Mouse (Mus musculus): Measurements from ENCODE around the gene Aurkb. TPM values are rescaled to one million over a fixed set of nuclear protein-coding genes. Genes with fewer than 3 reads are reported as not detected.

Aurkb gene
- polyA plus RNA-seq, 1 experiment from 2014 or later = 171 TPM

DNA sequence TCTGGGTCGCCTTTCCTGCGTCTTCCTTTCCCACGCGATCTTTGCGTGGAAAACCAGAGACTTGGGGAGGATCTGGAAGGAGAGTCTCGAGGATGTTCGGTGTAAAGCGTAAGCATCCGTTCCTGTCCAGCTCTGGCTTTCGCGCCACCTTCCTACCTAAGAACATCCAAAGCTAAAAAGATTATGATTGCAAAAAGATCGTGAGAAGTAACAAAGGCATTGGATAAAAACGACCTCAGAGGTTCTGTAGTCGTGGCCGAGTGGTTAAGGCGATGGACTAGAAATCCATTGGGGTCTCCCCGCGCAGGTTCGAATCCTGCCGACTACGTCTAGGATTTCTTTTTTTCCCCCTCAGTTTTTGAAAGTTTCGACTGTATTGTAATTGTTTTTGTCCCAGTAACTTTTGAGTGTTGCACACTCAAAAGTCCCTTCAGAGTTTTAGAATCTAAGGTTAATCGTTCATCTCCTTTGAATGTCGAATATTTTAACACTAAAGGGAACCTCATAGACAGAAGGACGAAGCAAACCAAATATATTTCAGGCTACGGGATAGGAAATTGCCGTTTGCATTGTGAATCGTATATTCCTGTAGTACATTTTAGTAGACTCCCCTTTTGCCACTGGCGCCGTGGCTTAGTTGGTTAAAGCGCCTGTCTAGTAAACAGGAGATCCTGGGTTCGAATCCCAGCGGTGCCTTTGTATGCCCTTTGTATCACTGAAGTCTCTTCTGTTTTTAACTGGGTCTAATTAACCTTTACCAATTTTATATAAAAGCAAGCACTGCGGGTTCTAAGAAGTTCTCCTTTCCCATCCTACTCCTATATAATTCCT, 8.0 kb upstream of the Aurkb start:
- no peak for ATAC-seq (ENCODE audit: insufficient number of reproducible peaks, insufficient read depth, low FRiP score, low TSS enrichment, low read depth)
- no peaks in the 10 kb centered on the region for H3K27me3 ChIP-seq

DNA sequence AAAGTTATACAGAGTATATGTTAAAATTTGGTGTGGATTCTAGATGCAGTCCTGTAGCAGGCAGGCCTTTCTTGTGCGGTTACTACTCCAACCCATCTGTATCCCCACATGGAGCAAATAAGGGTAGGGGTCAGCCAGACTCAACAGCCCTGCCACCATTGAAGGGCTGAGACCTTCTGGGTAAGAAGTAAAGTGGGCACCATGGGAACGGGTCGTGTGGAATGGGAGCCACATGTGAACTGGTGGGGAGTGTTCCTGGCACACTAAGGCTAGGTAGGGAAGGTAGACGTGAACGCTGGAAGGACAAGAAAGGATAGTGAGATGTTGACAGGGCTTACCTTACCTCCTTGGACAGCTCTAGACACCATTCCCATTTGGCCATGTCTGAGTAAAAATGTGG, 7.3 kb upstream of the Aurkb start:
- Histone ChIP-seq H3K9ac (replicated peaks) (no peak overlapping the region), H3K36me3 (peaks cover 32% of the 10 kb centered on the region), H3K9me3 (no peaks in the 10 kb centered on the region), H3K4me1 (replicated peaks) (peaks cover 21% of the 10 kb centered on the region), H3K4me3 (replicated peaks) (no peak overlapping the region), H3K27me3 (no peaks in the 10 kb centered on the region), H3K27ac (no peak overlapping the region), H3K4me2 (no peak overlapping the region)
- 80% methylated on average over 5 of the region's 5 CpGs for WGBS
- no peak for ATAC-seq (ENCODE audit: insufficient number of reproducible peaks, insufficient read depth, low FRiP score, low TSS enrichment, low read depth)

More for the DNA sequence above, 8.0 kb upstream of the Aurkb start:
- peak overlapping the region; percentile 80 for H3K9ac ChIP-seq (replicated peaks)
- peaks cover 21% of the 10 kb centered on the region for H3K4me1 ChIP-seq (replicated peaks)
- peaks cover 39% of the 10 kb centered on the region for H3K36me3 ChIP-seq
- WGBS = 1% methylated on average over 34 of the region's 34 CpGs
- H3K4me3 ChIP-seq (replicated peaks) = peak overlapping the region; percentile 69
- H3K9me3 ChIP-seq = no peaks in the 10 kb centered on the region
- H3K4me2 ChIP-seq = peak overlapping the region; percentile 55
- H3K27ac ChIP-seq = peak overlapping the region; percentile 86

DNA sequence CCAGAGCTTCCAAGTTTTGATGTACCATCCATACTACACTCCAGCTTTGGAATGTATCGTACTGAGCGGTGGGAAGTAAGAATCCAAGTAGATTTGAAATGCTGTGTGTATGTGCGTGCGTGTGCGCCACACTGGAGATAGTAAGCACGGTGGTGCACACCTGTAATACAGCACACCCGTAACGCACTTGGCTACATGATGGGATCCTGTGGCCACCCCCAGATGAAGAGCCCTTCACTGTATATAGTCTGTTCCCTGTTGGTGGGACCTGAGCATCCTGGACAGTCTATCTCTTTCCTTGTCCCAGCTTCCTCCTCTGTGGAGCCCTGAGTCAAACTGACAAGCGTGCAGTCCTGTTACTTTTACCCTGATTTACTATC, 938 bp downstream of the Aurkb start:
- H3K4me2 ChIP-seq = peak overlapping the region; percentile 85
- H3K4me3 ChIP-seq (replicated peaks) = peak overlapping the region; percentile 83
- H3K36me3 ChIP-seq = peaks cover 40% of the 10 kb centered on the region
- WGBS = 13% methylated on average over 9 of the region's 9 CpGs
- ATAC-seq (ENCODE audit: insufficient number of reproducible peaks, insufficient read depth, low FRiP score, low TSS enrichment, low read depth) = no peak
- peak overlapping the region; percentile 83 for H3K9ac ChIP-seq (replicated peaks)
- no peak overlapping the region for H3K27ac ChIP-seq
- H3K4me1 ChIP-seq (replicated peaks) = peaks cover 25% of the 10 kb centered on the region
- no peaks in the 10 kb centered on the region for H3K27me3 ChIP-seq
- no peaks in the 10 kb centered on the region for H3K9me3 ChIP-seq

DNA sequence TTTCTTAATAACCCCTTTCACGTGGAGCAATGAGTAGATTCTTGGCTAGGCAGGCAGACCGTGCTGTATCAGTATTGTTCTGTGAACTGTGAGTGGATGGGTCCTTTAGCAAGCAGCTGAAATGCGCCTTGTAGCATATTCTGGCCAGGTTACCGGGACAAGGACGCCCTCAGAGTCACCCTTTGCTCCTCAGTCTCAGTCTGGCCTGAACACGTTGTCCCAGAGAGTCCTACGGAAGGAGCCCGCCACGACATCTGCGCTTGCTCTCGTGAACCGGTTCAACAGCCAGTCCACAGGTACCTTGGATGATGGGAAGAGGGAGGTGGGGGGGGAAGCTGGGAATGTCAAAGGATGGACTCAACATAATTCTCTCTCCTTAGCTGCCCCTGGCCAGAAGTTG, 2.1 kb downstream of the Aurkb start:
- Histone ChIP-seq H3K36me3 (peaks cover 47% of the 10 kb centered on the region), H3K4me3 (replicated peaks) (0 out of 2 replicates have a peak overlapping the region, but pooled peaks have one; percentile 83), H3K4me1 (replicated peaks) (peaks cover 25% of the 10 kb centered on the region), H3K4me2 (peak overlapping the region; percentile 85), H3K27me3 (no peaks in the 10 kb centered on the region), H3K9me3 (no peaks in the 10 kb centered on the region), H3K27ac (no peak overlapping the region), H3K9ac (replicated peaks) (0 out of 2 replicates have a peak overlapping the region, but pooled peaks have one; percentile 27)
- 90% methylated on average over 12 of the region's 12 CpGs for WGBS
- no peak for ATAC-seq (ENCODE audit: insufficient number of reproducible peaks, insufficient read depth, low FRiP score, low TSS enrichment, low read depth)

DNA sequence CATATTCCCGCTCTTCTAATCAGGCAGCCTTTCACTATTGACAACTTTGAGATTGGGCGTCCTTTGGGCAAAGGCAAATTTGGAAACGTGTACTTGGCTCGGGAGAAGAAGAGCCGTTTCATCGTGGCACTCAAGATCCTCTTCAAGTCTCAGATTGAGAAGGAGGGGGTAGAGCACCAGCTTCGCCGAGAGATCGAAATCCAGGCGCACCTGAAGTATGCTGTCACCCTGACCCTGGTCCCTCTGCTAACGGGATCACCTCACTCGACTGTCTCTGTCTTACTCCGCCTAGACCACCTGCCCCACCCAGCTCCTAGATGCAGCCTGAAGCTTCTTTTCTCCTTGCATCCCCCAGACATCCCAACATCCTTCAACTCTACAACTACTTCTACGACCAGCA, 2.7 kb downstream of the Aurkb start:
- Histone ChIP-seq H3K9me3 (no peaks in the 10 kb centered on the region), H3K4me1 (replicated peaks) (peaks cover 25% of the 10 kb centered on the region), H3K9ac (replicated peaks) (no peak overlapping the region; the same call in 1 of the 2 replicates), H3K27ac (no peak overlapping the region), H3K4me3 (replicated peaks) (no peak overlapping the region), H3K4me2 (0 out of 2 replicates have a peak overlapping the region, but pooled peaks have one; percentile 85), H3K36me3 (peaks cover 50% of the 10 kb centered on the region), H3K27me3 (no peaks in the 10 kb centered on the region)
- 93% methylated on average over 14 of the region's 14 CpGs for WGBS
- no peak for ATAC-seq (ENCODE audit: insufficient number of reproducible peaks, insufficient read depth, low FRiP score, low TSS enrichment, low read depth)

DNA sequence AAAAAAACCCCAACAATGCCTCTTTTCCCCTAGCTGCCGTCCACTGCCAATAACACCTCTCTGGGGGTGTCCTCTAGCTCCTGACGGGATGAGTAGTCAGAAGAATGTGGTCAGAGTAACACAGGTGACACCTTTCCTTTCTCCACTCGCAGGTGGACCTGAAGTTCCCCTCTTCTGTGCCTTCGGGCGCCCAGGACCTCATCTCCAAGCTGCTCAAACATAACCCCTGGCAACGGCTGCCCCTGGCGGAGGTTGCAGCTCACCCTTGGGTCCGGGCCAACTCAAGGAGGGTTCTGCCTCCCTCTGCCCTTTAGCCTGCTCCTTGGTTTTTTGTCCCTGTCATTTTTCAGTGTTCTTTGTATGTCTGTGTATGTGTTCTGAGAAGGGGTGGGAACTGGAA, 5.3 kb downstream of the Aurkb start:
- H3K36me3 ChIP-seq = peaks cover 56% of the 10 kb centered on the region
- no peak for ATAC-seq (ENCODE audit: insufficient number of reproducible peaks, insufficient read depth, low FRiP score, low TSS enrichment, low read depth)
- 95% methylated on average over 8 of the region's 8 CpGs for WGBS
- no peak overlapping the region for H3K27ac ChIP-seq
- H3K9ac ChIP-seq (replicated peaks) = no peak overlapping the region
- H3K9me3 ChIP-seq = no peaks in the 10 kb centered on the region
- peaks cover 25% of the 10 kb centered on the region for H3K4me1 ChIP-seq (replicated peaks)
- no peaks in the 10 kb centered on the region for H3K27me3 ChIP-seq
- no peak overlapping the region for H3K4me3 ChIP-seq (replicated peaks)
- H3K4me2 ChIP-seq = no peak overlapping the region

DNA sequence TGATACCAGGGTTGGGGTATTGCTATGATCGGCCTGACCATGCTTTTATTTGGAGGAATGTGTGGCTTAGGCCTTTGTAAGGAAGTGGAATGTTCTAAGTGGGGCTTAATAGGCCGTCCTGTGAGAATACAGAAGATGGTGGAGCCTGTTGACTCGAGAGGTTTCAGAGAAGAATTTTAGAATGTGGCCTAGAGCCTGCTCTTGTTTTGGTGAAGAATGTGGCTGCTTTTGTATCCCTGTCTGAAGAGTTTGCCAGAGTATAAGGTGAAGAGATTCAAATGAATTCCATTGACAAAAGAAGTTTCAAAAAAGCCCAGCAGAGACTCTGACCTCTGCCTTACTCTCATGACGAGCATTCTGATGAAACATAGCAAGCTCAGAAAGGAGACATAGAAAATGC, 6.3 kb downstream of the Aurkb start:
- Histone ChIP-seq H3K27ac (no peak overlapping the region), H3K4me1 (replicated peaks) (peaks cover 19% of the 10 kb centered on the region), H3K36me3 (peaks cover 56% of the 10 kb centered on the region), H3K4me3 (replicated peaks) (no peak overlapping the region), H3K4me2 (no peak overlapping the region), H3K9me3 (no peaks in the 10 kb centered on the region), H3K9ac (replicated peaks) (no peak overlapping the region), H3K27me3 (no peaks in the 10 kb centered on the region)
- WGBS = 94% methylated on average over 4 of the region's 4 CpGs
- ATAC-seq (ENCODE audit: insufficient number of reproducible peaks, insufficient read depth, low FRiP score, low TSS enrichment, low read depth) = no peak

DNA sequence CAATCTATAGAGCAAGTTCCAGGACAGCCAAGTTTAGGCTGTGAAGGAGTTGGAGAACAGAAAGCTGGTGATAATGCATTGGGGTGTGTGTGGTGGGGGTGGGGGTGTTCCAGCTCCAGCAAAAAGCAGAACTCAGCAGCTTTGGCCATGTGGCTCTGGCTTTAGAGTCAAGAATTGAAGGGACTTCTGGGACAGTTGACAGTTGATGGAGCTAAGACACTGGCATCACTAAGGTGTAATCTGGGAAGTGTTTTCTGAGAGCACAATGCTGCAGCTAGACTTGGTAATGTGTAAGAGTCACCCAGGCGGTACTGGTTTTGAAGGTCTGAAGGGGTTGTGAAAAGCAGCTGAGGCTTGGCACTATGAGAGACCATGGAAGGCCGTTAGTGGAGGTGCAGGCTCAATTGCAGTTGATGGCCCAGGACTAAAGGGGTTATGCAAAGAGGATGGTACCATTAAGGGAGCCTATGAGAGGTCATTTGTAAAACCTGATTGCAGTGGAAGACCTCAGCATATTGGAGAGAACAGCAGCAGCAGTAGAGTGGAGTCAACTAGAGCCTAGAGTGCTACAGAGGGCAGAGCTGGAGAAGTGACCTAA, 7.5 kb downstream of the Aurkb start:
- ATAC-seq (ENCODE audit: insufficient number of reproducible peaks, insufficient read depth, low FRiP score, low TSS enrichment, low read depth) = no peak
- Histone ChIP-seq H3K4me3 (replicated peaks) (no peak overlapping the region), H3K9ac (replicated peaks) (no peak overlapping the region), H3K4me2 (no peak overlapping the region), H3K36me3 (peaks cover 50% of the 10 kb centered on the region), H3K27me3 (no peaks in the 10 kb centered on the region), H3K4me1 (replicated peaks) (peaks cover 9% of the 10 kb centered on the region; the same call in 1 of the 2 replicates), H3K27ac (no peak overlapping the region), H3K9me3 (no peaks in the 10 kb centered on the region)
- WGBS = 72% methylated on average over 2 of the region's 2 CpGs

DNA sequence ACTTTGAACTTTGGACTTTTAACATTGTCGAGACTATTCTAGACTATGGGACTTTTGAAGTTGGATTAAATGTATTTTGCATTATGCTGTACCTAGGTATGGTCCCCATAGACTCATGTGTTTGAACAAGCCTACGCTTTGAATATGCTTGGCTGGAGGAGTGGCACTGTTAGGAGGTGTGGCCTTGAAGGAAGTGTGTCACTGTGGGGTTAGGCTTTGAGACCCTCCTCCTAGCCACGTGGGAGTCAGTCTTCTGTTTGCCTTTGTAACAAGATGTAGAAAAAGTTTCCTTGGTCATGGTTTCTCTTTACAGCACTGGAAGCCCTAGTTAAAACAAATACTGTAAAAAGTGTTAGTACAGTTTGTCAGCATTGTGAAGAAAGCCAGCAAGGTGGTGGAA, 8.4 kb downstream of the Aurkb start:
- H3K9me3 ChIP-seq = no peaks in the 10 kb centered on the region
- H3K36me3 ChIP-seq = peaks cover 41% of the 10 kb centered on the region
- no peaks in the 10 kb centered on the region for H3K27me3 ChIP-seq
- ATAC-seq (ENCODE audit: insufficient number of reproducible peaks, insufficient read depth, low FRiP score, low TSS enrichment, low read depth) = no peak
- no peak overlapping the region for H3K4me3 ChIP-seq (replicated peaks)
- H3K4me2 ChIP-seq = no peak overlapping the region
- 76% methylated on average over 3 of the region's 3 CpGs for WGBS
- no peak overlapping the region for H3K27ac ChIP-seq
- peaks cover 7% of the 10 kb centered on the region for H3K4me1 ChIP-seq (replicated peaks)
- H3K9ac ChIP-seq (replicated peaks) = no peak overlapping the region

DNA sequence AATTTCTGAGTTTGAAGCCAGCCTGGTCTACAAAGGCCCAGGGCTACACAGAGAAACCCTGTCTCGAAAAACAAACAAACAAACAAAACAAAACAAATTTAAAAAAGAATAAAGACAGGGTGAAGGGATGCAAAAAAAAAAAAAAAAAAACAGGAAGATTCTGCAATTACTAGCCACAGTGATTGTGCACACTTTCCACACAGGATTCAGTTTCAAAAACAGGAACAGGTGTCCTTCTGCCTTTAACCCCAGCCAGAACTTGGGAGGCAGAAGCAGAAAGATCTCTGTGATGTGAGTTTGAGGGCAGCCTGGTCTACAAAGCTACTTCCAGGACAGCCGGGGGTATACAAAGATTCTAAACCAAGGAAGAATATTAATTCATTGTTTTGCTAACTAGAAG, 12.8 kb downstream of the Aurkb start:
- H3K4me2 ChIP-seq = peak overlapping the region; percentile 95
- H3K4me3 ChIP-seq (replicated peaks) = peak overlapping the region; percentile 90
- 76% methylated on average over 2 of the region's 2 CpGs for WGBS
- peak overlapping the region; percentile 62; the same call in 1 of the 2 replicates for H3K9ac ChIP-seq (replicated peaks)
- no peak for ATAC-seq (ENCODE audit: insufficient number of reproducible peaks, insufficient read depth, low FRiP score, low TSS enrichment, low read depth)
- peaks cover 6% of the 10 kb centered on the region; the same call in 1 of the 2 replicates for H3K36me3 ChIP-seq
- no peaks in the 10 kb centered on the region for H3K9me3 ChIP-seq
- peaks cover 7% of the 10 kb centered on the region; the same call in 1 of the 2 replicates for H3K27me3 ChIP-seq
- H3K27ac ChIP-seq = no peak overlapping the region; the same call in 1 of the 2 replicates
- H3K4me1 ChIP-seq (replicated peaks) = peaks cover 23% of the 10 kb centered on the region

DNA sequence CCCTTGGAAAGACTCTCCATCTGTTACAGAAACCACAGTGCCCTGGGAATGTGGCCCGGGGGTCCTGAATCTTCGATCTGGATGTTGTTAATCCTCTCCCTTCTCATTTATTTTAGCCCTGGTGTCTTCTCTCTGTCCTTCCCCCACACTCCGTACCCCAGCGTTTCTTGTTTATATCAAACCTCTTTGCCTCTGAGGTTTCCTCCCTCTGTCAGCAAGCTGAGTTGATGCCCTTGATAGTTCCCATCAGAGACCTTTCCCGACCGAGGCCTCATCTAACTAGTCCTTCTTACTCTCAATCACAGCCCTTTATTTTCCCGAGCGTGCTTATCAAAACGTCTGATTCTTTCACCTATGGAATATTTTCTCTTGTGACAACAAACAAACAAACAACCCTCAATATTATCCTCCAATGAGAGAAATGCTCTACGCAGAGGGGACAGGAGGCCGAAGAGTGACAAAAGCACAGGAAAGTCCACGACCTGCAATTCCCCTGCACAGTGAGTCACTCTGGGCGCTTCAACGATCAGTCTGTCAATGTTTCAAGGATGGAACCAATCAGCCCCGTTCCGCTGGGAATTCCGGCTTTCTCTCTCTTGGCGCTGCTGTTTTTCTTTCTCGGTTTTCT, 13.4 kb downstream of the Aurkb start:
- WGBS = 3% methylated on average over 19 of the region's 19 CpGs
- peak overlapping the region; percentile 90 for H3K4me3 ChIP-seq (replicated peaks)
- peak overlapping the region; percentile 81 for H3K27ac ChIP-seq
- peak overlapping the region; percentile 62 for H3K9ac ChIP-seq (replicated peaks)
- peaks cover 23% of the 10 kb centered on the region for H3K4me1 ChIP-seq (replicated peaks)
- no peaks in the 10 kb centered on the region for H3K9me3 ChIP-seq
- peaks cover 6% of the 10 kb centered on the region; the same call in 1 of the 2 replicates for H3K36me3 ChIP-seq
- ATAC-seq (ENCODE audit: insufficient number of reproducible peaks, insufficient read depth, low FRiP score, low TSS enrichment, low read depth) = no peak; the same call in 1 of the 2 replicates
- H3K27me3 ChIP-seq = peaks cover 7% of the 10 kb centered on the region; the same call in 1 of the 2 replicates
- H3K4me2 ChIP-seq = peak overlapping the region; percentile 95

Measured in limb, embryonic 12.5 days (tissue).